Mouse (Mus musculus) olfactory bulb, adult 2 months (tissue): ENCODE measurements around the gene Usp3.

Experiments
- CTCF ChIP-seq: fragments of 200-500 bp; IDR thresholded peaks from 2 replicates; pipeline ENCODE4 v1.5.1; 2012; ENCODE audit warnings: low read depth, mild to moderate bottlenecking, low read length, moderate library complexity; ENCODE audit not compliant: insufficient read depth
- POLR2A ChIP-seq: fragments of 200-500 bp; IDR thresholded peaks from 2 replicates; pipeline ENCODE4 v1.6.1; 2012; ENCODE audit warnings: mild to moderate bottlenecking, low read depth, low read length, moderate library complexity; ENCODE audit not compliant: insufficient read depth

DNA sequence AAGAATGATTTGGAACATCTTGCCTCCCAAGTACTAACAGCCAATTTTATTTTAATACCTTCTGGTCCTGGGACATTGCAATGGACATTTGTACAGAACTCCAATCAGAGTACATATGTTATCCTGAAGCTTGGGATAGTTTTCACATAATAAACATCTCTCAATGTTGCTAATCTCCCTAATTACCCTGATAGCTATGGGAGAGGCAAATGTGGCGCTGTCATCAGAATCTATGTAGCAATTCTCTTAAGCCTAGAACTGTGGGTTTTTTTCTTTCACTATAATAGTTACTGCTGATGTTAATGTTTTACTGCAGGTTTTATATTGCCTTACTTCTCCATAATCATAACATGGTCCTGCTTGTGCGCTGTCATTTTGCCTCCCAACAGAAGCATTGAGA lies 46.7 kb upstream of the Usp3 start:
- TF ChIP-seq POLR2A (no peak), CTCF (no peak)
